In genomic region chr4:82606351-82606750, GRCm38 (mm10) we compare ENCODE assay signal across 27 mouse cellular contexts.
DNase-seq lines count a peak whose midpoint lies in the region; ATAC-seq lines count a peak whose summit lies in the region.
"Had no signal": no experiment of that assay in that cellular context is flagged by ENCODE, and none has a peak within 500 bp of the region (broad histone marks: within the 10 kb centered on the region; RNA-seq: fewer than 3 reads in every experiment).

No protein-coding gene starts in this region.

- H3K4me1 ChIP-seq in embryonic facial prominence, embryonic 13.5 days = peaks cover 44% of the 10 kb centered on the region
- peaks cover 24% of the 10 kb centered on the region for H3K4me1 ChIP-seq in embryonic facial prominence, embryonic 10.5 days
- H3K4me1 ChIP-seq in forebrain, embryonic 15.5 days = peaks cover 19% of the 10 kb centered on the region
- H3K4me1 ChIP-seq in forebrain, embryonic 11.5 days (replicated peaks; ENCODE audit: control insufficient read depth, insufficient read depth, low read length) = peaks cover 5% of the 10 kb centered on the region
- peaks cover 21% of the 10 kb centered on the region for H3K4me1 ChIP-seq in embryonic facial prominence, embryonic 14.5 days (ENCODE audit: control insufficient read depth, insufficient read depth, low read length)
- H3K4me1 ChIP-seq in limb, embryonic 12.5 days (replicated peaks) = peaks cover 31% of the 10 kb centered on the region

- H3K4me3 ChIP-seq in embryonic facial prominence, embryonic 13.5 days = no peak overlapping the region
- no peak overlapping the region for H3K4me3 ChIP-seq in embryonic facial prominence, embryonic 10.5 days
- H3K4me3 ChIP-seq in forebrain, embryonic 15.5 days = no peak overlapping the region
- no peak overlapping the region for H3K4me3 ChIP-seq in forebrain, embryonic 11.5 days (ENCODE audit: low read depth, low read length)
- no peak overlapping the region for H3K4me3 ChIP-seq in embryonic facial prominence, embryonic 14.5 days (ENCODE audit: low read depth, low read length)
- H3K4me3 ChIP-seq in limb, embryonic 12.5 days (replicated peaks) = no peak overlapping the region
- H3K4me3 ChIP-seq: embryonic facial prominence, embryonic 12.5 days; gastrocnemius, adult 2 months; heart, embryonic 12.5 days; heart, embryonic 15.5 days had no signal

- no peak overlapping the region for H3K9ac ChIP-seq in embryonic facial prominence, embryonic 13.5 days
- no peak overlapping the region for H3K9ac ChIP-seq in forebrain, embryonic 15.5 days (replicated peaks)
- H3K9ac ChIP-seq in forebrain, embryonic 11.5 days (ENCODE audit: low read length) = no peak overlapping the region
- H3K9ac ChIP-seq in embryonic facial prominence, embryonic 14.5 days (ENCODE audit: low read depth, low read length) = no peak overlapping the region
- H3K9ac ChIP-seq in limb, embryonic 12.5 days (replicated peaks) = no peak overlapping the region
- H3K9ac ChIP-seq: embryonic facial prominence, embryonic 12.5 days; forebrain, postnatal 0 days; heart, embryonic 12.5 days; heart, embryonic 15.5 days; hindbrain, embryonic 14.5 days had no signal

- H3K27ac ChIP-seq in embryonic facial prominence, embryonic 13.5 days = peak overlapping the region; percentile 89
- H3K27ac ChIP-seq in embryonic facial prominence, embryonic 10.5 days (replicated peaks) = no peak overlapping the region
- H3K27ac ChIP-seq in forebrain, embryonic 15.5 days (replicated peaks) = 0 out of 2 replicates have a peak overlapping the region, but pooled peaks have one; percentile 3
- no peak overlapping the region for H3K27ac ChIP-seq in forebrain, embryonic 11.5 days (ENCODE audit: low read depth, low read length)
- H3K27ac ChIP-seq in embryonic facial prominence, embryonic 14.5 days (replicated peaks; ENCODE audit: low read depth, low read length) = peak overlapping the region; percentile 74; the same call in 1 of the 2 replicates
- peak overlapping the region; percentile 89 for H3K27ac ChIP-seq in limb, embryonic 12.5 days
- H3K27ac ChIP-seq: gastrocnemius, adult 2 months; heart, embryonic 15.5 days had no signal

- 72% methylated on average over 9 of the region's 9 CpGs for WGBS in embryonic facial prominence, embryonic 13.5 days
- WGBS in embryonic facial prominence, embryonic 10.5 days = 80% methylated on average over 9 of the region's 9 CpGs
- 62% methylated on average over 9 of the region's 9 CpGs for WGBS in forebrain, embryonic 15.5 days
- WGBS in forebrain, embryonic 11.5 days = 78% methylated on average over 9 of the region's 9 CpGs
- WGBS in embryonic facial prominence, embryonic 14.5 days = 83% methylated on average over 9 of the region's 9 CpGs
- 84% methylated on average over 9 of the region's 9 CpGs for WGBS in limb, embryonic 12.5 days

- no peak overlapping the region for H3K4me2 ChIP-seq in embryonic facial prominence, embryonic 13.5 days
- H3K4me2 ChIP-seq in forebrain, embryonic 15.5 days (replicated peaks) = no peak overlapping the region
- no peak overlapping the region for H3K4me2 ChIP-seq in forebrain, embryonic 11.5 days (ENCODE audit: low read depth, low read length, severe bottlenecking)
- H3K4me2 ChIP-seq in embryonic facial prominence, embryonic 14.5 days (ENCODE audit: low read depth, low read length) = no peak overlapping the region
- H3K4me2 ChIP-seq in limb, embryonic 12.5 days = no peak overlapping the region
- H3K4me2 ChIP-seq: embryonic facial prominence, embryonic 12.5 days; heart, embryonic 12.5 days; heart, embryonic 15.5 days; hindbrain, embryonic 14.5 days had no signal

- DNase-seq in embryonic facial prominence, embryonic 10.5 days (ENCODE audit: low spot score) = no peak
- DNase-seq in forebrain, embryonic 11.5 days (ENCODE audit: low spot score) = no peak
- DNase-seq in embryonic facial prominence, embryonic 14.5 days (ENCODE audit: low spot score) = no peak
- DNase-seq in lung, postnatal 36 days = no peak
- no peak for DNase-seq in left cerebral cortex, postnatal 10 days (ENCODE audit: extremely low spot score in 1 of 2, low spot score in 2 of 2)
- DNase-seq: adrenal gland, adult 8-10 months; adrenal gland, postnatal 25 days; cerebellum, adult 11-12 months; cerebellum, adult 8-10 months; cerebellum, postnatal 14 days; forebrain, postnatal 0 days; gastrocnemius, adult 2 months; gastrocnemius, postnatal 14 days; heart, adult 18-20 months; heart, postnatal 10 days; heart, postnatal 4 days had no signal

- H3K9me3 ChIP-seq in embryonic facial prominence, embryonic 13.5 days = peaks cover 4% of the 10 kb centered on the region; the same call in 1 of the 2 replicates
- peaks cover 4% of the 10 kb centered on the region; the same call in 1 of the 2 replicates for H3K9me3 ChIP-seq in embryonic facial prominence, embryonic 10.5 days
- no peaks in the 10 kb centered on the region for H3K9me3 ChIP-seq in forebrain, embryonic 15.5 days
- H3K9me3 ChIP-seq in forebrain, embryonic 11.5 days (ENCODE audit: control insufficient read depth, low read length) = no peaks in the 10 kb centered on the region
- H3K9me3 ChIP-seq in embryonic facial prominence, embryonic 14.5 days (ENCODE audit: control insufficient read depth, low read length) = peaks cover 5% of the 10 kb centered on the region
- H3K9me3 ChIP-seq in limb, embryonic 12.5 days = peaks cover 5% of the 10 kb centered on the region
- H3K9me3 ChIP-seq: embryonic facial prominence, embryonic 12.5 days; heart, embryonic 15.5 days had no signal

- ATAC-seq in embryonic facial prominence, embryonic 13.5 days (ENCODE audit: insufficient number of reproducible peaks, insufficient read depth, low FRiP score, low TSS enrichment, low read depth) = no peak
- ATAC-seq in forebrain, embryonic 15.5 days (replicated peaks) = no peak
- ATAC-seq in forebrain, embryonic 11.5 days (replicated peaks; ENCODE audit: low FRiP score) = no peak
- no peak for ATAC-seq in embryonic facial prominence, embryonic 14.5 days (ENCODE audit: low read depth)
- no peak for ATAC-seq in limb, embryonic 12.5 days (ENCODE audit: insufficient number of reproducible peaks, insufficient read depth, low FRiP score, low TSS enrichment, low read depth)
- ATAC-seq: activated CD4-positive, CD25-positive, alpha-beta regulatory T cell, adult 4 months; forebrain, postnatal 0 days; hindbrain, postnatal 0 days; inflammation-experienced regulatory T-cells, adult 6 months; intestine, embryonic 16.5 days had no signal

- H3K27me3 ChIP-seq in embryonic facial prominence, embryonic 13.5 days = no peaks in the 10 kb centered on the region
- 0 out of 2 replicates have a peak, but pooled peaks cover 5% of the 10 kb centered on the region for H3K27me3 ChIP-seq in embryonic facial prominence, embryonic 10.5 days (replicated peaks; ENCODE audit: low read depth, poor library complexity, severe bottlenecking)
- H3K27me3 ChIP-seq in forebrain, embryonic 15.5 days = no peaks in the 10 kb centered on the region
- no peaks in the 10 kb centered on the region for H3K27me3 ChIP-seq in forebrain, embryonic 11.5 days (ENCODE audit: control insufficient read depth, insufficient read depth, low read length)
- H3K27me3 ChIP-seq in embryonic facial prominence, embryonic 14.5 days (replicated peaks; ENCODE audit: control insufficient read depth, insufficient read depth, low read length) = no peaks in the 10 kb centered on the region
- no peaks in the 10 kb centered on the region for H3K27me3 ChIP-seq in limb, embryonic 12.5 days
- H3K27me3 ChIP-seq: embryonic facial prominence, embryonic 12.5 days; heart, embryonic 12.5 days; heart, embryonic 15.5 days had no signal

- intact Hi-C loops in left cerebral cortex, postnatal 10 days (cut with DNase I) = no loop called here

- H3K36me3 ChIP-seq in embryonic facial prominence, embryonic 13.5 days = no peaks in the 10 kb centered on the region
- no peaks in the 10 kb centered on the region for H3K36me3 ChIP-seq in embryonic facial prominence, embryonic 10.5 days (replicated peaks)
- H3K36me3 ChIP-seq in forebrain, embryonic 15.5 days = no peaks in the 10 kb centered on the region
- no peaks in the 10 kb centered on the region for H3K36me3 ChIP-seq in forebrain, embryonic 11.5 days (ENCODE audit: control insufficient read depth, insufficient read depth, low read length)
- no peaks in the 10 kb centered on the region for H3K36me3 ChIP-seq in embryonic facial prominence, embryonic 14.5 days (ENCODE audit: control insufficient read depth, insufficient read depth, low read length)
- H3K36me3 ChIP-seq in limb, embryonic 12.5 days = no peaks in the 10 kb centered on the region
- H3K36me3 ChIP-seq: embryonic facial prominence, embryonic 12.5 days; heart, embryonic 12.5 days; heart, embryonic 15.5 days had no signal

Comparison
In these comparisons a context has a peak if more than half of its experiments do, and no peak if none do; other contexts are left out.
1. H3K27ac ChIP-seq: peak in embryonic facial prominence, embryonic 13.5 days (single experiment), forebrain, embryonic 15.5 days (single experiment), embryonic facial prominence, embryonic 14.5 days (single experiment) and limb, embryonic 12.5 days (single experiment); none in embryonic facial prominence, embryonic 10.5 days (single experiment) and forebrain, embryonic 11.5 days (single experiment).